Comparison of ENCODE assay signal across 18 mouse cellular contexts in genomic region chr1:45290037-45290436, GRCm38 (mm10). TPM values are rescaled to one million over a fixed set of nuclear protein-coding genes. Genes with fewer than 3 reads are reported as not detected.
DNase-seq lines count a peak whose midpoint lies in the region; ATAC-seq and TF ChIP-seq lines count a peak whose summit lies in the region.
"Had no signal": no experiment of that assay in that cellular context is flagged by ENCODE, and none has a peak within 500 bp of the region (broad histone marks: within the 10 kb centered on the region; RNA-seq: fewer than 3 reads in every experiment).

No protein-coding gene starts in this region.

- no peak overlapping the region for H3K4me3 ChIP-seq in heart, embryonic 13.5 days
- H3K4me3 ChIP-seq in heart, embryonic 12.5 days, result no peak overlapping the region
- H3K4me3 ChIP-seq in lung, postnatal 0 days (ENCODE audit: low read depth, low read length), result no peak overlapping the region
- H3K4me3 ChIP-seq in embryonic facial prominence, embryonic 15.5 days (replicated peaks), result no peak overlapping the region
- no peak overlapping the region for H3K4me3 ChIP-seq in stomach, embryonic 16.5 days (replicated peaks; ENCODE audit: low read length)
- H3K4me3 ChIP-seq: embryonic facial prominence, embryonic 13.5 days; limb, embryonic 12.5 days; liver, embryonic 15.5 days; neural tube, embryonic 13.5 days had no signal

- ATAC-seq in heart, embryonic 13.5 days (ENCODE audit: extremely low read depth, insufficient number of reproducible peaks, low FRiP score, low TSS enrichment), result no peak
- no peak for ATAC-seq in heart, embryonic 12.5 days (ENCODE audit: insufficient number of reproducible peaks, low FRiP score)
- no peak for ATAC-seq in lung, postnatal 0 days
- peak; percentile 65; the same call in 1 of the 2 replicates for ATAC-seq in embryonic facial prominence, embryonic 15.5 days (ENCODE audit: insufficient number of reproducible peaks, low FRiP score, low TSS enrichment, low read depth)
- ATAC-seq in stomach, embryonic 16.5 days (ENCODE audit: insufficient read depth, low FRiP score), result peak; percentile 80

- H3K4me2 ChIP-seq in heart, embryonic 13.5 days, result no peak overlapping the region
- H3K4me2 ChIP-seq in heart, embryonic 12.5 days, result no peak overlapping the region
- H3K4me2 ChIP-seq in lung, postnatal 0 days (replicated peaks; ENCODE audit: low read depth, low read length), result no peak overlapping the region
- H3K4me2 ChIP-seq in embryonic facial prominence, embryonic 15.5 days (replicated peaks), result no peak overlapping the region
- H3K4me2 ChIP-seq in stomach, embryonic 16.5 days (ENCODE audit: low read depth, low read length), result no peak overlapping the region
- H3K4me2 ChIP-seq: embryonic facial prominence, embryonic 13.5 days; hindbrain, embryonic 14.5 days; limb, embryonic 12.5 days; liver, embryonic 15.5 days; neural tube, embryonic 13.5 days had no signal

- no peaks in the 10 kb centered on the region for H3K36me3 ChIP-seq in heart, embryonic 13.5 days
- H3K36me3 ChIP-seq in heart, embryonic 12.5 days, result no peaks in the 10 kb centered on the region
- no peaks in the 10 kb centered on the region for H3K36me3 ChIP-seq in lung, postnatal 0 days (ENCODE audit: insufficient read depth, low read length)
- no peaks in the 10 kb centered on the region for H3K36me3 ChIP-seq in embryonic facial prominence, embryonic 15.5 days
- no peaks in the 10 kb centered on the region for H3K36me3 ChIP-seq in stomach, embryonic 16.5 days (ENCODE audit: control insufficient read depth, insufficient read depth, low read length)
- H3K36me3 ChIP-seq: embryonic facial prominence, embryonic 13.5 days; limb, embryonic 12.5 days; liver, embryonic 15.5 days; neural tube, embryonic 13.5 days had no signal

- H3K9me3 ChIP-seq in heart, embryonic 13.5 days, result no peaks in the 10 kb centered on the region
- no peaks in the 10 kb centered on the region for H3K9me3 ChIP-seq in heart, embryonic 12.5 days (replicated peaks)
- H3K9me3 ChIP-seq in lung, postnatal 0 days (ENCODE audit: low read length), result no peaks in the 10 kb centered on the region
- H3K9me3 ChIP-seq in embryonic facial prominence, embryonic 15.5 days (replicated peaks), result no peaks in the 10 kb centered on the region
- no peaks in the 10 kb centered on the region for H3K9me3 ChIP-seq in stomach, embryonic 16.5 days (replicated peaks; ENCODE audit: control insufficient read depth, low read length)
- H3K9me3 ChIP-seq: embryonic facial prominence, embryonic 13.5 days; limb, embryonic 12.5 days; liver, embryonic 15.5 days; neural tube, embryonic 13.5 days had no signal

- no peak for TF ChIP-seq EP300 in lung, postnatal 0 days (IDR thresholded peaks at IDR 0.05)

- 60% methylated on average over 4 of the region's 4 CpGs for WGBS in heart, embryonic 13.5 days
- 63% methylated on average over 4 of the region's 4 CpGs for WGBS in heart, embryonic 12.5 days
- 63% methylated on average over 4 of the region's 4 CpGs for WGBS in lung, postnatal 0 days
- WGBS in embryonic facial prominence, embryonic 15.5 days, result 51% methylated on average over 4 of the region's 4 CpGs
- WGBS in stomach, embryonic 16.5 days, result 43% methylated on average over 4 of the region's 4 CpGs

- peak; percentile 51 for DNase-seq in lung, postnatal 0 days (ENCODE audit: low spot score)
- DNase-seq in lung, postnatal 10 days, result no peak
- DNase-seq in spleen, postnatal 4 days (ENCODE audit: low spot score in 2 of 2), result no peak
- DNase-seq: adrenal gland, postnatal 36 days; cerebellum, adult 8-10 months; kidney, adult 18-20 months; kidney, postnatal 10 days; right cerebral cortex, postnatal 14 days; thymus, postnatal 4 days had no signal

- no peak overlapping the region for H3K9ac ChIP-seq in heart, embryonic 13.5 days
- H3K9ac ChIP-seq in heart, embryonic 12.5 days, result no peak overlapping the region
- no peak overlapping the region for H3K9ac ChIP-seq in lung, postnatal 0 days (replicated peaks; ENCODE audit: low read depth)
- H3K9ac ChIP-seq in embryonic facial prominence, embryonic 15.5 days, result no peak overlapping the region
- no peak overlapping the region for H3K9ac ChIP-seq in stomach, embryonic 16.5 days (ENCODE audit: low read length)
- H3K9ac ChIP-seq: embryonic facial prominence, embryonic 13.5 days; hindbrain, embryonic 14.5 days; limb, embryonic 12.5 days; liver, embryonic 15.5 days; neural tube, embryonic 13.5 days had no signal

- peak overlapping the region; percentile 50; the same call in 1 of the 2 replicates for H3K27ac ChIP-seq in heart, embryonic 13.5 days (replicated peaks)
- no peak overlapping the region for H3K27ac ChIP-seq in heart, embryonic 12.5 days (ENCODE audit: poor library complexity, severe bottlenecking)
- no peak overlapping the region for H3K27ac ChIP-seq in lung, postnatal 0 days (ENCODE audit: low read length)
- H3K27ac ChIP-seq in embryonic facial prominence, embryonic 15.5 days (replicated peaks), result no peak overlapping the region
- H3K27ac ChIP-seq in stomach, embryonic 16.5 days (ENCODE audit: low read length), result no peak overlapping the region
- H3K27ac ChIP-seq: embryonic facial prominence, embryonic 13.5 days; hindbrain, embryonic 14.5 days; limb, embryonic 12.5 days; liver, embryonic 15.5 days; neural tube, embryonic 13.5 days had no signal

- no peak for TF ChIP-seq CTCF in lung, postnatal 0 days (IDR thresholded peaks at IDR 0.05)

- no peaks in the 10 kb centered on the region for H3K27me3 ChIP-seq in heart, embryonic 13.5 days (replicated peaks)
- H3K27me3 ChIP-seq in heart, embryonic 12.5 days (replicated peaks), result no peaks in the 10 kb centered on the region
- no peaks in the 10 kb centered on the region for H3K27me3 ChIP-seq in lung, postnatal 0 days (replicated peaks; ENCODE audit: insufficient read depth, low read length)
- H3K27me3 ChIP-seq in embryonic facial prominence, embryonic 15.5 days, result no peaks in the 10 kb centered on the region
- H3K27me3 ChIP-seq in stomach, embryonic 16.5 days (ENCODE audit: control insufficient read depth, insufficient read depth, low read length), result no peaks in the 10 kb centered on the region
- H3K27me3 ChIP-seq: embryonic facial prominence, embryonic 13.5 days; limb, embryonic 12.5 days; liver, embryonic 15.5 days; neural tube, embryonic 13.5 days had no signal

- no peaks in the 10 kb centered on the region for H3K4me1 ChIP-seq in heart, embryonic 13.5 days
- H3K4me1 ChIP-seq in heart, embryonic 12.5 days (replicated peaks), result no peaks in the 10 kb centered on the region
- H3K4me1 ChIP-seq in lung, postnatal 0 days (ENCODE audit: insufficient read depth, low read depth, low read length), result no peaks in the 10 kb centered on the region
- H3K4me1 ChIP-seq in embryonic facial prominence, embryonic 15.5 days, result no peaks in the 10 kb centered on the region
- peaks cover 3% of the 10 kb centered on the region; the same call in 1 of the 2 replicates for H3K4me1 ChIP-seq in stomach, embryonic 16.5 days (ENCODE audit: control insufficient read depth, insufficient read depth, low read length)
- H3K4me1 ChIP-seq: embryonic facial prominence, embryonic 13.5 days; limb, embryonic 12.5 days; liver, embryonic 15.5 days; neural tube, embryonic 13.5 days had no signal

RNA-seq across cellular contexts. Expression of gene Col3a1, which starts 21.3 kb away (rescaled TPM):
- polyA plus RNA-seq in heart, embryonic 13.5 days (2015; fragmentation: Nextera tagmentation; extraction: Ambion mirVana), result 650 and 772 TPM in 2 replicates
- 682 and 688 TPM in 2 replicates for polyA plus RNA-seq in heart, embryonic 12.5 days (2016; fragmentation: Nextera tagmentation; extraction: Ambion mirVana)
- 600 and 623 TPM in 2 replicates for polyA plus RNA-seq in lung, postnatal 0 days (2015; fragmentation: Nextera tagmentation; extraction: Ambion mirVana)
- 2,793 and 3,179 TPM in 2 replicates for polyA plus RNA-seq in embryonic facial prominence, embryonic 15.5 days (2015; fragmentation: Nextera tagmentation; extraction: Ambion mirVana)
- 2,936 and 3,285 TPM in 2 replicates for polyA plus RNA-seq in stomach, embryonic 16.5 days (2015; fragmentation: Nextera tagmentation; extraction: Ambion mirVana)

Comparison
In these comparisons a context has a peak if more than half of its experiments do, and no peak if none do; other contexts are left out.
1. ATAC-seq: peak in embryonic facial prominence, embryonic 15.5 days (single experiment) and stomach, embryonic 16.5 days (single experiment); none in heart, embryonic 13.5 days (single experiment), heart, embryonic 12.5 days (single experiment) and lung, postnatal 0 days (single experiment).